Mouse (Mus musculus) midbrain, embryonic 12.5 days (tissue): Measurements from ENCODE around the gene Mov10l1. TPM values are rescaled to one million over a fixed set of nuclear protein-coding genes. Genes with fewer than 3 reads are reported as not detected.
A peak's percentile ranks its signal among the peaks of the same experiment; 100 is the strongest.

Experiments
- ATAC-seq: fragments of 200-750 bp; cut with Nextera tagmentation; 2 replicates; pipeline ENCODE4 v1.8.0; 2017; ENCODE audit warnings: low read depth, moderate TSS enrichment, moderate library complexity; ENCODE audit not compliant: low FRiP score
- H3K27ac ChIP-seq: fragments of 300-500 bp; sonication (generic); replicated peaks from 2 replicates; pipeline ENCODE4 v1.5.1; 2016; ENCODE audit warnings: mild to moderate bottlenecking
- H3K27me3 ChIP-seq: fragments of 300-500 bp; sonication (generic); 2 replicates; pipeline ENCODE4 v1.6.1; 2016; ENCODE audit warnings: mild to moderate bottlenecking
- H3K36me3 ChIP-seq: fragments of 300-500 bp; sonication (generic); 2 replicates; pipeline ENCODE4 v1.6.1; 2016
- H3K4me1 ChIP-seq: fragments of 300-500 bp; sonication (generic); 2 replicates; pipeline ENCODE4 v1.6.1; 2016
- H3K4me2 ChIP-seq: fragments of 300-500 bp; sonication (generic); replicated peaks from 2 replicates; pipeline ENCODE4 v1.6.1; 2016; ENCODE audit warnings: mild to moderate bottlenecking, moderate library complexity
- H3K4me3 ChIP-seq: fragments of 300-500 bp; sonication (generic); 2 replicates; pipeline ENCODE4 v1.5.1; 2016; ENCODE audit warnings: mild to moderate bottlenecking
- H3K9ac ChIP-seq: fragments of 300-500 bp; sonication (generic); replicated peaks from 2 replicates; pipeline ENCODE4 v1.6.1; 2016; ENCODE audit warnings: mild to moderate bottlenecking, moderate library complexity
- H3K9me3 ChIP-seq: fragments of 300-500 bp; sonication (generic); 2 replicates; pipeline ENCODE4 v1.6.1; 2016; ENCODE audit warnings: mild to moderate bottlenecking
- WGBS: fragments of 180-500 bp; shearing (Covaris S2); methylation state at CpG from one replicate; pipeline ENCODE4 v1.1.7; 2016; 5-methylcytosine and 5-hydroxymethylcytosine counted together
- polyA plus RNA-seq: library from polyadenylated mRNA; unstranded; fragments of >200 nt; fragmentation: Nextera tagmentation; extraction: Ambion mirVana; gene quantifications from 2 replicates; pipeline ENCODE4 v1.2.1, GENCODE M21; 2016

Mov10l1 gene
- not detected in 2 replicates for polyA plus RNA-seq

DNA sequence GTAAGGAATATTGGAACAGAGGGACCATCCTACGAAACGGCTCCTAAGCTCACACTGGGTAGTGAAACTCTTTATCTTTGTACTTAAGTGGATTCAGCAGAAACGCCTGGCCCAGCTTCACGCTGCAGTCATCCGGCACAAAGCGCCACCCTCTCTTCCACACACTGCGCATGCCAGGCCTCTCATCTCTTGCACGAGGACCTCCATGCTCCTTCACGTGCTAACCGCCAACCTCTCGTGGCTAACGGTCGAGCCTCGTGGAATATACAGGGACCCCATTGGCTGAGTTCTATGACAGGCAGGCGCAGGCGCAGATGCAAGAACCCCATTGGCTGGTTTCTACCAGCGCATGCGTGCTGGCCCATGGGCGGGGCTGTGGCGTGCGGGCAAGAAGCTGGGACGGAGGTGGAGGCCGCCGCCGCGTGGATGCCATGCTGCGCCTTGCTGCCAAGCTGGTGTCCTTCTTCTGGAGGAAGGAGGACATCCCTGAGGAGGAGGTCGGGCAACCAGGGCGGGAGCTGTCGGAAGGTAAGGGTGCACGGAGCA is at the start of gene Mov10l1:
Mov10l1 (plus strand) TSS at position 376 of the 546 bp plus-strand sequence.
- Histone ChIP-seq H3K27me3 (peaks cover 9% of the 10 kb centered on the region), H3K4me2 (no peak within 1 kb of the TSS), H3K9ac (no peak within 1 kb of the TSS), H3K4me1 (peaks cover 11% of the 10 kb centered on the region), H3K36me3 (no peaks in the 10 kb centered on the region), H3K27ac (no peak within 1 kb of the TSS), H3K4me3 (no peak within 1 kb of the TSS), H3K9me3 (no peaks in the 10 kb centered on the region; the same call in 1 of the 2 replicates)
- no peak for ATAC-seq
- 96% methylated on average over 31 of the region's 31 CpGs for WGBS

DNA sequence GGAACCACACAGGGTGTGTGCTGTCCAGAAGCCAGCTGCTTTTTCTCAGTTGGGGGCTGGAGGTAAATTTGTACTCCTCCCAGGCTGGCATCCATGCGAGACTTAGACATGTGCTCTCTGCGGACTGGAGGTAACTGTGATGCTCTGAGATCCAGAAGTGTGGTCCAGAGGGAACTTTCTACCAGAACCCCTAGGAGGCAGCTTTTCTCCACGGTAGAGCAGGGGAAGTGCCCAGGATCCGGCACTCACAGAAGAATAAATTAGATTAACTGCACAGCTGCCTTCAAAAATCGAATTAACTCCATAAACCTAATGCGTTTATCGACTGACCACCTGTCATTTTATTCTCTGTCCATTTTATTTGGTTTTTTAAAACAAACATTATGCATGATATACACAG is 48.6 kb upstream of the Mov10l1 start:
- H3K36me3 ChIP-seq = no peaks in the 10 kb centered on the region
- no peak overlapping the region for H3K4me3 ChIP-seq
- H3K9me3 ChIP-seq = no peaks in the 10 kb centered on the region
- 63% methylated on average over 7 of the region's 7 CpGs for WGBS
- no peak overlapping the region for H3K27ac ChIP-seq
- H3K9ac ChIP-seq = no peak overlapping the region
- no peak for ATAC-seq
- H3K4me1 ChIP-seq = no peaks in the 10 kb centered on the region
- no peak overlapping the region for H3K4me2 ChIP-seq
- no peaks in the 10 kb centered on the region for H3K27me3 ChIP-seq

DNA sequence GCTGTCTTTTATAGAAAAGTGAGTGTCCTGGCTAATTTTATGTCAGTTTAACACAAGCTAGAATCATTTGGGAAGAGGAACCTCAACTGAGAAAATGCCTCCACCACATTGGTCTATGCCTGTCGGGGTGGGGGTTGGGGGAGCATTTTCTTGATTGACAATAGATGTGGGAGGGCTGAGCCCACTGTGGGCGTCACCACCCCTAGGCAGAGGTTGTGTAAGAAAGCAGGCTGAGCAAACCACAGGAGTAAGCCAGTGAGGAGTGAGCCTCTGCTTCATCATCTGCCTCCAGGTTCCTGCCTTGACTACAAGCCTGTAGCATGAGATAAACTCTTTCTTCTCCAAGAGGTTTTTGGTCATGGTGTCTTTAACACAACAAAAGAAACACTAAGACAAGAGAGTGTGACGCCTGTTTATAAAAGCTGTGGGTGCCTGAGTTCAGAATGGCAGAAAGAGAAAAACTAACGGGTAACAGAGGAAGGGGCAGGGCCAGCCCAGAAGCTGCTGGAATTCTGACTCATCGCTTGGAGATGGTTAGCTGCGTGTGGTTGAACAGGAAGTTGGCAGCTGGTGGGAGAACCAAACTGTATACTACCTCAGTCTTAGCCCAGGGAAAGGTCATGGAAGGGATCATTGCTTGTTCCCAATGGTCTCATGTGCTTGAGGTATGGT is 46.0 kb upstream of the Mov10l1 start:
- H3K4me2 ChIP-seq = no peak overlapping the region
- no peaks in the 10 kb centered on the region for H3K36me3 ChIP-seq
- H3K4me1 ChIP-seq = no peaks in the 10 kb centered on the region
- H3K9ac ChIP-seq = no peak overlapping the region
- no peak for ATAC-seq
- no peak overlapping the region for H3K4me3 ChIP-seq
- H3K27ac ChIP-seq = no peak overlapping the region
- WGBS = 76% methylated on average over 6 of the region's 6 CpGs
- H3K27me3 ChIP-seq = no peaks in the 10 kb centered on the region
- no peaks in the 10 kb centered on the region for H3K9me3 ChIP-seq

DNA sequence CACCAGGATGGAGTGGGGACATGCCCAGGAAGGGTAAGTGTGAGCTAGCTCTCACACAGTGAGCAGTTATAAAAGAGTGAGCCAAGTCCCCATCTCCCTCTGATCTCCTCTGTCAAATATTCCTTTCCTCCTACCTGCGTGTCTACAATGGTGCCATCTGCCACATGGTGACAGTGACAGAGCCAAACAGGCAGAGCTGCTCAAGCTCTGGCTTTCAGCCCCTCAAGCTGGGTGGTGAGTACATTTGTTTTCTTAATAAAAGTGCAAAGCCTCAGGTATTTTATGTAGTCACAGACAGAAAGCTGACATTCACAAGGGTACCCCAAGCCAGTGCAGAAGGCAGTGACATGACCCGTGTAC is 45.4 kb upstream of the Mov10l1 start:
- Histone ChIP-seq H3K9me3 (no peaks in the 10 kb centered on the region), H3K36me3 (no peaks in the 10 kb centered on the region), H3K4me3 (no peak overlapping the region), H3K27me3 (no peaks in the 10 kb centered on the region), H3K4me1 (no peaks in the 10 kb centered on the region), H3K9ac (no peak overlapping the region), H3K4me2 (no peak overlapping the region), H3K27ac (no peak overlapping the region)
- ATAC-seq = no peak
- 81% methylated on average over 2 of the region's 2 CpGs for WGBS

DNA sequence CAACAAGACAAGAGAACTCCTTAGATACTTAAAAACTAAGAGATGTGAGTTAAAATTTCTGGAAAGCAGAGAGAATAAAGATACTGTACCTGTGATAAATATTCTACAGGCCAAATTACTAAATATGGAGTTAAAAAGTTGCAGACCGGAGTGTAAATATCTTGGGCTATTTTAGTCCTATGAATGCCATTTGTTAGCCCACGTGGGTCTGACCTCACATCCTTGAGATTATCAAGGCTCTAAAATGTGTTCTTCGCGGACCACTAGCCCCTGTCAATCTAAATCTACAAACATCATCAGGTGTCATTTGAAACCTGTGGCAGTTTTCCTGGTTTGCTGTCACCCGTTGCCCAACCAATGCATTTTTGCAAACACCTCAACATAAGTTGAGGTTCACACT is 39.9 kb upstream of the Mov10l1 start:
- 86% methylated on average over 5 of the region's 5 CpGs for WGBS
- no peaks in the 10 kb centered on the region for H3K4me1 ChIP-seq
- no peak overlapping the region for H3K27ac ChIP-seq
- H3K27me3 ChIP-seq = no peaks in the 10 kb centered on the region
- H3K4me3 ChIP-seq = no peak overlapping the region
- no peak for ATAC-seq
- no peaks in the 10 kb centered on the region for H3K9me3 ChIP-seq
- no peak overlapping the region for H3K4me2 ChIP-seq
- H3K36me3 ChIP-seq = no peaks in the 10 kb centered on the region
- H3K9ac ChIP-seq = no peak overlapping the region

DNA sequence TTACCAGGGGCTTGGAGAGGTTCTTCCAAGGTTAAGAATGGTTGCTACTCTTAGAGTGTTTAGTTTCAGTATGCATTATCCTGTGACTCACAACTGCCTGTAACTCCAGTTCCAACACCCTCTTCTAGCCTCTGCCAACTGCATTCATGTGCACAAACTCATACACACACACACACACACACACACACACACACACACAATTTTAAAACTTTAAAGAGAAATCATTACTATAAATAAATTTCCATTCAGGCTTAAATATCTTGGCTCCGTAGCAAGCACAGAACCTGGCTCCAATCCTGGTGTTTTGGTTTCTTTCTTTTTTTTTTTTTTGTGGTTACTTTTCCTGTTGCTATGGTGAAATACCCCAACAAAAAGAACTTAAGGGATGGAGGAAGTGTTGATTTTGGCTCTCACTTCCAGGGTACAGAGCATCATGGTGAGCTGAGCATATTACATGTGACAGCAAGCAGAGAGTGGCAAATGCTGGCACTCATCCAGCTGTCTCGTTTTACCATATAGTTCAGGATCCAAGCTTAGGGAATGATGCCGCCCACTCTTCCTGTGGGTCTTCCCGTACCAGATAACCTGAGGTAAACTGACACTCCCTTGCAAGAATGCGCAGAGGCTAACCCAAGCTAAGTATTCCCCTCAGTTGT is 38.7 kb upstream of the Mov10l1 start:
- no peaks in the 10 kb centered on the region for H3K4me1 ChIP-seq
- H3K4me3 ChIP-seq = no peak overlapping the region
- H3K27me3 ChIP-seq = no peaks in the 10 kb centered on the region
- no peak for ATAC-seq
- H3K4me2 ChIP-seq = no peak overlapping the region
- no peak overlapping the region for H3K27ac ChIP-seq
- 93% methylated on average over 5 of the region's 5 CpGs for WGBS
- H3K9me3 ChIP-seq = no peaks in the 10 kb centered on the region
- no peaks in the 10 kb centered on the region for H3K36me3 ChIP-seq
- H3K9ac ChIP-seq = no peak overlapping the region

DNA sequence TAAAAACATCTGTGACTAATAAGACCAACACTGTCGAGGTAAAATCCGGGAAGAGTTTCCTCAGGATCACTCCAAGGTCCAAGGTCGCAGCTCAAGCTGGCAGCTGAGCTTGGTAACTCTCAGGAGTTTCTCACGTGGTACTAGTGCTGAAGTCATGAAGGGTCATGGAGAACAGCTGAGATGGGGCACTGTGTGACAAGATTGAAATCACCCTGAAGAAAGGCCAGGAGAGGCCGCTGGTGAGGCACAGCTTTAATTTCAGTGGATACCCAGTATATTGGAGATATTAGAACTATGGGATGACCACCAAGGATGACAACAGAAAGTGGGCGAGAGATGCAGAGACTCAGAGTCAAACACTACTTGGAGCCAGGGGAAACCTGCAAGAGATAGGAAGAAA is 35.9 kb upstream of the Mov10l1 start:
- Histone ChIP-seq H3K4me2 (no peak overlapping the region), H3K36me3 (no peaks in the 10 kb centered on the region), H3K27me3 (no peaks in the 10 kb centered on the region), H3K4me3 (no peak overlapping the region), H3K9ac (no peak overlapping the region), H3K27ac (no peak overlapping the region), H3K4me1 (no peaks in the 10 kb centered on the region), H3K9me3 (no peaks in the 10 kb centered on the region)
- 61% methylated on average over 6 of the region's 6 CpGs for WGBS
- ATAC-seq = no peak

DNA sequence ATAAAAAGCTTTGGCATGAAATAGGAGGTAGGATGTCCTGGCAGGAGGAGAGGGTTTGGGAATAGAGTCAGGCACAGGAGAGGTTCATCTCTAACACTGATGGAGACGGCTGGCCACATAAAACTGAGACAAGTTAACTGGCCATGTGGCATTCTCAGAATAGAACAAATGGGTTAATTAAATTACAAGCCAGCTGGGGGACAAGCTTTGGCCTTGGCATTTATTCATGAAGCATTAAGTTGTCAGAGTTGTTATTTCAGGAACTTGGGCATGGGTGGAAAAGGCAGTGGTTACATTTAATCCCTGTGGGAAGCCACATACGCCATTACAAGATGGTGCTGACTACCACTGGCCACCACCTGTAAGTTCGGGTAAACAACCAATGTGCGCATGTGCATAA is 31.5 kb upstream of the Mov10l1 start:
- H3K36me3 ChIP-seq = no peaks in the 10 kb centered on the region
- peaks cover 11% of the 10 kb centered on the region for H3K4me1 ChIP-seq
- H3K9ac ChIP-seq = no peak overlapping the region
- no peaks in the 10 kb centered on the region for H3K9me3 ChIP-seq
- WGBS = 89% methylated on average over 4 of the region's 4 CpGs
- H3K4me3 ChIP-seq = no peak overlapping the region
- H3K4me2 ChIP-seq = no peak overlapping the region
- no peak for ATAC-seq
- peaks cover 30% of the 10 kb centered on the region for H3K27me3 ChIP-seq
- no peak overlapping the region for H3K27ac ChIP-seq

DNA sequence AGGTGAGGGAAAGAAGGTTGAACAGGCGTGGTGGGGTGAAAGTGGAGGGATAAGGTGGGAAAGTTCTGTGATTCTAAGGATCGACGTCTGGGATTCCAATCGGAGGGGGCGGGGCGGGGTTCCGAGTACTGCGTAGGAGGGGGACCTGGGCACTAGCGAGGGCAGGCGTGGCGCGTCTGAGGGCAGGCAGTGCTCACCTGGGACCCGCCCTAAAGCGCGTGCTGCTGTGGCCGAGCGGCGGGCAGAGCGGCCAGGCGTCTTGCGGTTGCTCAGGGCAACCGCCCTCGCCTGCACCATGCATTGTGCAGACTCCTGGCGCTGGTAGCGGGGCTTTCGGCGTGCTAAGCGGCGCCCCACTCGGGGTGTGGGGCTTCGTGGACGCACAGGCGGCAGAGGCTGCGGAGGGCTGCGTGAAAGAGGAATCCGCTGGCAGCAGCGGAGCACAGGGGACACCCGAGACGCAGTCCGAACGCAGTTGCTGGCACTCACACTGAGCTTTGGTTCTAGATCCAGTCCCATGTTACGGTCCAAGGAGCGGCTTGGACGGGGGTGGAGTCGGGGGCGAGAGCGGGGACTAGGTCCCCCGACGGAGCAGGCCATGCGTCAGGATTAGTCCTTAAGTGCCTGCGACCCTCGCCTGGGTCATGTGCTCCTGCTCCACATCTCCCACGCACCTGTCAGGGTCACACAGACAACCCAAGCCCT is 28.2 kb upstream of the Mov10l1 start, which contains the start of gene Ttll8:
Ttll8 (minus strand) TSS at position 51 of the 705 bp plus-strand sequence.
- H3K4me3 ChIP-seq = peak within 1 kb of the TSS; percentile 45
- peak within 1 kb of the TSS; percentile 88 for H3K4me2 ChIP-seq
- peaks cover 42% of the 10 kb centered on the region for H3K27me3 ChIP-seq
- H3K36me3 ChIP-seq = no peaks in the 10 kb centered on the region
- ATAC-seq = peak; percentile 75
- H3K27ac ChIP-seq = no peak within 1 kb of the TSS
- H3K9me3 ChIP-seq = no peaks in the 10 kb centered on the region
- WGBS = 2% methylated on average over 53 of the region's 53 CpGs
- H3K9ac ChIP-seq = peak within 1 kb of the TSS; percentile 54
- peaks cover 11% of the 10 kb centered on the region for H3K4me1 ChIP-seq

DNA sequence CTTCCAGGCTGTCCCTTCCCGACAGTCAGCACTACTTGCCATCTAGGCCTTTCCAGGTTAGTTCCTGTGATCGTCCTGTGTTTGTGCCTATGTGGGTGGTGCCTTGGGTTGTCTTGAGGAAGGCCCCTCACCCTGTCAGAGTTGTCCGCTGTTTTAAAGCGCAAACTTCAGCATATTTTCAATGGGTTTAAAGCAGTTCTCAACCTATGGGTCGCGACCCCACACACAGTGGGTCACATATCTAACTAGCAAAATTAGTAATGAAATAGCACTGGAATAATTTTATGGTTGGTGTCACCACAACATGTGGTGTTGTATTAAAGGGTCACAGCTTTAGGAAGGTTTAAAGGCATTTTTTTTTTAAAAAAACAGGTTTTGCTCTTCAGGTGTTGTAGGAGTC is 27.4 kb upstream of the Mov10l1 start:
- ATAC-seq = no peak
- Histone ChIP-seq H3K9ac (no peak overlapping the region), H3K4me2 (0 out of 2 replicates have a peak overlapping the region, but pooled peaks have one; percentile 88), H3K36me3 (no peaks in the 10 kb centered on the region), H3K27me3 (peaks cover 42% of the 10 kb centered on the region), H3K4me3 (no peak overlapping the region), H3K27ac (no peak overlapping the region), H3K4me1 (peaks cover 11% of the 10 kb centered on the region), H3K9me3 (no peaks in the 10 kb centered on the region)
- 85% methylated on average over 6 of the region's 6 CpGs for WGBS

DNA sequence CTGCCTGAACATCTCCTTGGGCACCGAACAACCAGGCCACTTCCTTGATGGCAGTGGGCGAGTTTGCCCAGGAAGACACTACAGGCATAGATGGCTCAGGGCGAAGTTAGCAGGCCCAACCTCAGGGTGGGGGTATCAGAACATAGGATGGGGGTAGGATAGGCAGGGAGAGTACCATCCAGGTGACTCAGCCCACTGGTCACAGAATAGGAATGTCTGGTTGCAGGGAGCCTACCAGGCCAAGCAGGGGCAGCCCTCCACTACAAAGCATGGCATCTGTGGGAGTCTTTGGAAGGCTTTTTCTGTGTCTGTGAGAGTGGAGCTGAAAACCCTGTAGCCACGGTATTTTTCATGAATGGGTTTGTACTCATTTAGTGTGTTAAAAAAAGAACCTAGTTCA is 25.2 kb upstream of the Mov10l1 start:
- H3K36me3 ChIP-seq = no peaks in the 10 kb centered on the region
- no peaks in the 10 kb centered on the region for H3K9me3 ChIP-seq
- H3K27ac ChIP-seq = no peak overlapping the region
- H3K4me3 ChIP-seq = no peak overlapping the region
- no peak overlapping the region for H3K9ac ChIP-seq
- ATAC-seq = no peak
- H3K27me3 ChIP-seq = peaks cover 42% of the 10 kb centered on the region
- H3K4me1 ChIP-seq = peaks cover 11% of the 10 kb centered on the region
- no peak overlapping the region for H3K4me2 ChIP-seq
- 83% methylated on average over 4 of the region's 4 CpGs for WGBS

DNA sequence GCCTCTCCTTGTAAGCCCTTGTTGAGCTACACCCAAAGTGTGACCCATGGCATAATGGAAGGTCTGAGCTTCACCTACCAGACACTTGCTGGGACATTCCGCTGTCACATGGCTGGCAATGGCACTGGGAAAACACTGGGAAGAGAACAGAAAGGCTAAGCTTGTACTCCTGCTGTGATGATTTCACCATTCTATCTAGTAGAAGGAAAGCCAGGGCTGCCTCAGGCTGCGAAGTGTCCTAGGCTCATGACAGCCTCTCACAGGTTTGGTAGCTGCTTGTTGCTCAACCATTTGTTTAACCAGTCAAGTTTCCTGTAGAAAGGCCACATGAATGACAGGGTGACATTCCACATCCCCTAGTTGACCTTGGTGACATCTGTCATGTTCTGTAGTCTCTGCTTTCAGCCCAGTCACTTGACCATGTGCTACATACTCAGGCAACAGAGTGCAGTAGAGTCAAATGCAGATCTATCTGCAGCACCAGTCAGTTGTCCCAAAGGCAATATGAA is 18.6 kb upstream of the Mov10l1 start:
- no peak overlapping the region for H3K27ac ChIP-seq
- H3K4me2 ChIP-seq = no peak overlapping the region
- no peaks in the 10 kb centered on the region for H3K4me1 ChIP-seq
- H3K4me3 ChIP-seq = no peak overlapping the region
- ATAC-seq = no peak
- no peaks in the 10 kb centered on the region for H3K36me3 ChIP-seq
- H3K9me3 ChIP-seq = no peaks in the 10 kb centered on the region
- 90% methylated on average over 2 of the region's 2 CpGs for WGBS
- no peaks in the 10 kb centered on the region; the same call in 1 of the 2 replicates for H3K27me3 ChIP-seq
- H3K9ac ChIP-seq = no peak overlapping the region
